ENCODE assay signal across 9 mouse cellular contexts in genomic region chr10:43285541-43285940, GRCm38 (mm10).
"Had no signal": no experiment of that assay in that cellular context is flagged by ENCODE, and none has a peak within 500 bp of the region (broad histone marks: within the 10 kb centered on the region; RNA-seq: fewer than 3 reads in every experiment).

No protein-coding gene starts in this region.

- DNase-seq: kidney, adult 9 months; kidney, postnatal 36 days; liver, embryonic 13.5 days; liver, postnatal 0 days; lung, postnatal 14 days; retina, postnatal 1 day; spleen, adult 18-20 months; thymus, adult 18-20 months; thymus, postnatal 14 days had no signal
